Mouse (Mus musculus): ENCODE measurements around the gene Gpcpd1. TPM values are rescaled to one million over a fixed set of nuclear protein-coding genes. Genes with fewer than 3 reads are reported as not detected.

Gpcpd1 gene
- 51.1 and 57.9 TPM in 2 replicates for polyA plus RNA-seq (2012; rRNA removed)

GRCm38 (mm10) chr2:132587240-132587779 lies at the start of gene Gpcpd1:
Gene Gpcpd1 (minus strand): TSS chr2:132587729.
- TF ChIP-seq CTCF (IDR thresholded peaks at IDR 0.05; ENCODE audit: borderline replicate concordance, extremely low read depth, insufficient read depth, insufficient read length): no peak
- TF ChIP-seq POLR2A (IDR thresholded peaks at IDR 0.05; ENCODE audit: borderline replicate concordance, extremely low read depth, insufficient read depth, insufficient read length, poor library complexity, severe bottlenecking): no peak
- DNase-seq (ENCODE audit: low read depth): no peak

GRCm38 (mm10) chr2:132636534-132636933 lies 49.0 kb upstream of the Gpcpd1 start:
- DNase-seq (ENCODE audit: low read depth): no peak
- TF ChIP-seq CTCF (IDR thresholded peaks at IDR 0.05; ENCODE audit: borderline replicate concordance, extremely low read depth, insufficient read depth, insufficient read length) (no peak), POLR2A (IDR thresholded peaks at IDR 0.05; ENCODE audit: borderline replicate concordance, extremely low read depth, insufficient read depth, insufficient read length, poor library complexity, severe bottlenecking) (no peak)

- no peak for DNase-seq (ENCODE audit: low read depth)
- TF ChIP-seq CTCF (IDR thresholded peaks at IDR 0.05; ENCODE audit: borderline replicate concordance, extremely low read depth, insufficient read depth, insufficient read length): no peak
- no peak for TF ChIP-seq POLR2A (IDR thresholded peaks at IDR 0.05; ENCODE audit: borderline replicate concordance, extremely low read depth, insufficient read depth, insufficient read length, poor library complexity, severe bottlenecking)
Observed at GRCm38 (mm10) chr2:132628626-132629025, 41.1 kb upstream of the Gpcpd1 start.

- TF ChIP-seq POLR2A (IDR thresholded peaks at IDR 0.05; ENCODE audit: borderline replicate concordance, extremely low read depth, insufficient read depth, insufficient read length, poor library complexity, severe bottlenecking) (no peak), CTCF (IDR thresholded peaks at IDR 0.05; ENCODE audit: borderline replicate concordance, extremely low read depth, insufficient read depth, insufficient read length) (no peak)
- DNase-seq (ENCODE audit: low read depth): no peak
Observed at GRCm38 (mm10) chr2:132623092-132623491, 35.6 kb upstream of the Gpcpd1 start.

- DNase-seq (ENCODE audit: low read depth): no peak
- TF ChIP-seq POLR2A (IDR thresholded peaks at IDR 0.05; ENCODE audit: borderline replicate concordance, extremely low read depth, insufficient read depth, insufficient read length, poor library complexity, severe bottlenecking): no peak
- TF ChIP-seq CTCF (IDR thresholded peaks at IDR 0.05; ENCODE audit: borderline replicate concordance, extremely low read depth, insufficient read depth, insufficient read length): no peak
Observed at GRCm38 (mm10) chr2:132617693-132618092, 30.2 kb upstream of the Gpcpd1 start.

- DNase-seq (ENCODE audit: low read depth): no peak
- TF ChIP-seq POLR2A (IDR thresholded peaks at IDR 0.05; ENCODE audit: borderline replicate concordance, extremely low read depth, insufficient read depth, insufficient read length, poor library complexity, severe bottlenecking) (no peak), CTCF (IDR thresholded peaks at IDR 0.05; ENCODE audit: borderline replicate concordance, extremely low read depth, insufficient read depth, insufficient read length) (no peak)
Observed at GRCm38 (mm10) chr2:132613581-132614188, 26.2 kb upstream of the Gpcpd1 start.

GRCm38 (mm10) chr2:132611551-132612233 lies 24.2 kb upstream of the Gpcpd1 start:
- DNase-seq (ENCODE audit: low read depth): no peak
- TF ChIP-seq CTCF (IDR thresholded peaks at IDR 0.05; ENCODE audit: borderline replicate concordance, extremely low read depth, insufficient read depth, insufficient read length) (no peak), POLR2A (IDR thresholded peaks at IDR 0.05; ENCODE audit: borderline replicate concordance, extremely low read depth, insufficient read depth, insufficient read length, poor library complexity, severe bottlenecking) (no peak)

- no peak for TF ChIP-seq CTCF (IDR thresholded peaks at IDR 0.05; ENCODE audit: borderline replicate concordance, extremely low read depth, insufficient read depth, insufficient read length)
- no peak for TF ChIP-seq POLR2A (IDR thresholded peaks at IDR 0.05; ENCODE audit: borderline replicate concordance, extremely low read depth, insufficient read depth, insufficient read length, poor library complexity, severe bottlenecking)
- peak; percentile 70 for DNase-seq (ENCODE audit: low read depth)
Observed at GRCm38 (mm10) chr2:132607141-132608093, 19.9 kb upstream of the Gpcpd1 start.

GRCm38 (mm10) chr2:132605795-132606563 lies 18.4 kb upstream of the Gpcpd1 start:
- TF ChIP-seq POLR2A (IDR thresholded peaks at IDR 0.05; ENCODE audit: borderline replicate concordance, extremely low read depth, insufficient read depth, insufficient read length, poor library complexity, severe bottlenecking) (no peak), CTCF (IDR thresholded peaks at IDR 0.05; ENCODE audit: borderline replicate concordance, extremely low read depth, insufficient read depth, insufficient read length) (no peak)
- no peak for DNase-seq (ENCODE audit: low read depth)

- no peak for DNase-seq (ENCODE audit: low read depth)
- TF ChIP-seq POLR2A (IDR thresholded peaks at IDR 0.05; ENCODE audit: borderline replicate concordance, extremely low read depth, insufficient read depth, insufficient read length, poor library complexity, severe bottlenecking) (no peak), CTCF (IDR thresholded peaks at IDR 0.05; ENCODE audit: borderline replicate concordance, extremely low read depth, insufficient read depth, insufficient read length) (no peak)
Observed at GRCm38 (mm10) chr2:132604922-132605321, 17.4 kb upstream of the Gpcpd1 start.
